Mouse (Mus musculus): ENCODE data around the gene Fam57a. TPM values are rescaled to one million over a fixed set of nuclear protein-coding genes. Genes with fewer than 3 reads are reported as not detected.
A peak's percentile ranks its signal among the peaks of the same experiment; 100 is the strongest.

Fam57a gene
- total RNA-seq (2014; fragmentation: Nextera tagmentation) = 1.2 and 5.6 TPM in 2 replicates
- 0.17 and 2.7 TPM in 2 replicates for total RNA-seq (2017)

DNA sequence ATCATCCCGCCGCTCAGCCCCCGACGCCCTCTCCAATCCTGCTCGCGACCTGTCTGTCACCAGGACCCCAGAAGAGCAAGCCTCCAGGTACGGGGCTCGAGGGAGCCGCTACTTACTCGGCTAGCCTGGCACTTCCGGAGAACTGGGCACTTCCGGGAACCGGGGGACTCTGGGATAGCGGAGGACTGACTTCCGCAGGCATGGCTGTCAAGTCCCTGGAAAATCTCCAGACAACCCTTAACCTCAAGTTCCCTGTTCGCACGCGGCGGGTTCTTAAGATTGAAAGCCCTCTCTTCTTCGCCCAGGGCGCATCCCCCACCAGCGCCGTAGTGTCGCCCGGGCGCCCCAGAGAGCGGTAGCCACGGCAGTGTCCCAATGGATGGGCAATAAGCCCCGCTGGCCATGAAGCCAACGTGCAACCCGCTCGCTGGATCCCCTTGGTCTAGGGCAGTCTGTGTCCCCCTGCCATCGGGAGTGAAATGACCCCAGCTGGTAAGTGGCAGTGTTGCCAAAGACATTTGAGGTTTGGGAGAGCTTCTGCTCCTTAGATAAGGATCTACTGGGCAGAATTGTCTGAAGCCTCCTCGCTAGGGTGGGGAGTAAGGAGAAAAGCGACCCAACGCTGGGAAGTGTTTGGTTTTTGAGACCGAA, at the start of gene Fam57a, which contains the start of gene Vps53:
Gene Fam57a, plus strand, starts transcription at position 177 of the 651 bp plus-strand sequence.
Gene Vps53, minus strand, starts transcription at position 153 of the 651 bp plus-strand sequence.
- ATAC-seq (replicated peaks; ENCODE audit: poor library complexity, severe bottlenecking) = peak; percentile 87

DNA sequence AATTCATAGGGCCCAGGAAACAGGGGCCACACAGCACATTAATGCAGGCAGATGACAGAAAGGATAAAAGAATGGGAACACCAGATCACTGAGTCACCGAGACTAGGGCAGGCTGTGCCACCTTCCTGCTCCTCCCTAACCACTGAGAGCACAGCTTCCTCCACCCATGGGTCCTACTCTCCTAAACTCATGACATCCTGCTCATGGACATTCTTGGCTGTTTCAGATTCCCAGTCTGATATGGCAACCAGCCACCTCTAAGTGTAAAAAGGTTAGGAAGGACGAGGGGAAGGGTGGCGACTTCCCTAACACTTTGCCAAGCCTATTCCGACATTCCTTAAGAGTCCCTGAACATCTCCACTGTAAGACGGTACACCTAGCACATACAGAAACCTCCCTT, 48.6 kb upstream of the Fam57a start:
- ATAC-seq (replicated peaks; ENCODE audit: poor library complexity, severe bottlenecking) = no peak

DNA sequence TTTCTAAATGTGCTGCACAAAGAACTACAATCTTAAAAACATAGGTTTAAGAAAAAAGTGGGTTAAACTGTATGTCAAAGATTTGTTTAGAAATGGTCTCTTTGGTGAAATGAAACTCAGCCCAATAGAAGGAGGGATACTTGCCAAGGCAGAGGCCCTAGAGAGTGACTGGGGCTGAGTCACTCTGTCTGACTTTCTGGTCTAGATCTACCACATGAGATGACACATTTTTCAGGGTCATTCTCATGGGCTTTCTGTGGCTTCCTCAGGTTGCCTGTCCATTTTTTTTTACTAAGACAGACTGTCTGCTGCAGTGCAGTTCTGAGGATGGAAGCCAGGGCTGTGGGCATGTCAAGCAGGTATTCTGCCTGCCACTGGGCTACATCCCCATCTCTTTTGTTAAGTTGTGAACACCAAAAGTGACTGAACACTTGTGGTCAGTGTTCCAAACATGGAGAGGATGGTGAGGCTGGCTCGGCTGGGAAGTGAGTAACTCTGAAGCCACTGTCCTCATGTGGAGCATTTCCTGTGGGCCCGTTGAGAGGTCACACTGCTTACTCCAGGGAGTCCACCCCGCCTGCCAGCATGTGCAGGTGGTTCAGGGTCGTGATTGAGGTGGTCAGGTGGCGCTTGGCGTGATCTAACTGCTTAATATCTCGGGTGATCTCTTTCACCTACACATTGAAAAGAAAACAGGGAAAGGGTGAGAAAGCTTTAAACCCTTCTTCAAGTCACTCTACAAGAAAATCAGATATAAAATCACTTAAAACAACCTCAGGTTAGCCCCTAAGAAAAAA, 43.6 kb upstream of the Fam57a start:
- ATAC-seq (replicated peaks; ENCODE audit: poor library complexity, severe bottlenecking) = no peak

DNA sequence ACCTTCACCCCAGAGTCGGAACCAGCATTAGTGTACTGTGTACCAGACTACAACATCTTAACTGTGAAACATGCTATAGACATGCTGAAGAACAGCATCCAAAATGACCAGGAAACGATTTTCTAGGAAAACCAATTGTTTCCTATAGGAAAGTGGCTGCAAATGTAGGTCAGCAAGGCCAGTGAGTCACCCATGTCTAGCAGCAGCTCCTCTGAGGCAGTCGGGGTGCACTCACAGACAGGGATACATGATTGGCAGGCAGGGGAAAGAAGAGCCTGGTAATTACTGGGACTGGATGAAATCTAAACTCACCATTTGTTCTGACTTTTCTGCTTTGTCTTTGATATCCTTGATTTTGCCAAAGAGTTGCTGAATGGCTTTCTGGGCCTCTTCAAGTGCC, 41.5 kb upstream of the Fam57a start:
- ATAC-seq (replicated peaks; ENCODE audit: poor library complexity, severe bottlenecking) = no peak

DNA sequence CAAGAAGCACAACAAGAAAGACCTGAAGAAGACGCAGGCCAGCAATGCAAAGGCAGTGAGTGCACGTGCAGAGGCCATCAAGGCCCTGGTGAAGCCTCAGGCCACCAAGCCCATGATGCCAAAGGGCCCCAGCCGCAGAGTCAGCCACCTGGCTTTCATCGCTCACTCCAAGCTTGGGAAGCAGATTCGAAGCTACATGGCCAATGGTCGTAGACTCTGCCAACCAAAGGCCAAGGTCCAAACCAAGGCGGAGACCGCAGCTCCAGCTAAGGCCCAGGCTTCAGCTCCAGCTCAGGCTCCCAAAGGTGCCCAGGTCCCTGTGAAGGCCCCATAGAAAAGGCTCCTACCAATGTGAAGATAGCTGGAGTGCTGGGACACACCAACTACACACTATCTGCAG, 35.1 kb upstream of the Fam57a start:
- ATAC-seq (replicated peaks; ENCODE audit: poor library complexity, severe bottlenecking) = no peak

DNA sequence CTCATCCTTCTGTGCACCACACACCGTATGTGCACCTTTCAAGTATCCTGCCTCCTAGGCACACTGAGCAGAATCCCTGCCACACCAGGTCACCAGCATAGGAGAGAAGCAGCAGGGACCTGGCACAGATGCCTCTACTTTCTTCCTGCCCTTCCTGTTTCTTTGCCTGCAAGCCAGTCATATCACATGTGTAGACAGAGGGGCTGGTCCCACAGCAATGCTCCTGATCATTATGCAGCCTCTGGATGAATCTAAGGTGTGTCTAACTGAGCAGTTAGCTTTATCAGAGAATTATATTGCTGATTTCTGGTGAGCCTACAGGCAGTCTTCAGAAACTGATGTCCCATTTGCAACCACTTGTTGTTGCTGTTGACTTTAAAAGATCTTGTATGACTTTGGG, 34.3 kb upstream of the Fam57a start:
- no peak for ATAC-seq (replicated peaks; ENCODE audit: poor library complexity, severe bottlenecking)

DNA sequence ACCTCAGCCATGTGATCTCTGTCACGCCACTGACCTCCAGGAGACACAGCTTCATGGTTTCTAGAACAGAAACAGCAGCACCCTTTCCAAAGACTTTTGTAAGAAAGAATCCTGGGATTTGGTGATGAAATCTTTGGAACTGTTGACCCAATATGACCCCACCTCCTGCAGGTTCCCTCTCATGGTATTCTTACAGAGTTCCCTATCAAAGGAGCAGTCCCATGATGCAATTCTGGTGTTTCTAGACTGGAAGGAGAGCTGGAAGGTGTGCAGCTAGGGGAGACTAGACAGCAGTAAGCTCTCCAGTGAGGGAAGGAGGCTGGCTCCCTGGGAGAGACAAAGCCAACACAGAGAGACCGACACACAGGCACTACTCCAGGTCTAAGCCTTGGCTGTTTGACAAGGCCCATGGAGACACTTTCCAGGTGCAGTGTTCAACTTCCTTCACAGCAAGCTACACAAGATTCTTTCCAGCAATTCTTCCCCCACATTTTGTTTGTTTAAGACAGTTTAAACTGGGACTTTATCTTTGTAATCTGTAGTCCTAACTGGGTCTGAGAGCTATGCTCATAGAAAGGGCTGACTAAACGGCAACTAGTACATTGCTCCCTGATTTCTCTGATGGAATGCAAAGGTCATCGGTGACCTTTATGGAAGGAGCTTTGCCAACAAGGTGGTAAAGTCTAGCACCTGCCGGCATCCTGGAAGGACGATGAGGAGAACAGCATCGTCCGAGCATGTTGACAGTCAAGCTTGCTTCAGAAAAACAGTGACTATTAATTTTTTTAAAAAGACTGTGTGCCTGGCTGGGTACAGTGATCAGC, 33.1 kb upstream of the Fam57a start:
- ATAC-seq (replicated peaks; ENCODE audit: poor library complexity, severe bottlenecking) = no peak

DNA sequence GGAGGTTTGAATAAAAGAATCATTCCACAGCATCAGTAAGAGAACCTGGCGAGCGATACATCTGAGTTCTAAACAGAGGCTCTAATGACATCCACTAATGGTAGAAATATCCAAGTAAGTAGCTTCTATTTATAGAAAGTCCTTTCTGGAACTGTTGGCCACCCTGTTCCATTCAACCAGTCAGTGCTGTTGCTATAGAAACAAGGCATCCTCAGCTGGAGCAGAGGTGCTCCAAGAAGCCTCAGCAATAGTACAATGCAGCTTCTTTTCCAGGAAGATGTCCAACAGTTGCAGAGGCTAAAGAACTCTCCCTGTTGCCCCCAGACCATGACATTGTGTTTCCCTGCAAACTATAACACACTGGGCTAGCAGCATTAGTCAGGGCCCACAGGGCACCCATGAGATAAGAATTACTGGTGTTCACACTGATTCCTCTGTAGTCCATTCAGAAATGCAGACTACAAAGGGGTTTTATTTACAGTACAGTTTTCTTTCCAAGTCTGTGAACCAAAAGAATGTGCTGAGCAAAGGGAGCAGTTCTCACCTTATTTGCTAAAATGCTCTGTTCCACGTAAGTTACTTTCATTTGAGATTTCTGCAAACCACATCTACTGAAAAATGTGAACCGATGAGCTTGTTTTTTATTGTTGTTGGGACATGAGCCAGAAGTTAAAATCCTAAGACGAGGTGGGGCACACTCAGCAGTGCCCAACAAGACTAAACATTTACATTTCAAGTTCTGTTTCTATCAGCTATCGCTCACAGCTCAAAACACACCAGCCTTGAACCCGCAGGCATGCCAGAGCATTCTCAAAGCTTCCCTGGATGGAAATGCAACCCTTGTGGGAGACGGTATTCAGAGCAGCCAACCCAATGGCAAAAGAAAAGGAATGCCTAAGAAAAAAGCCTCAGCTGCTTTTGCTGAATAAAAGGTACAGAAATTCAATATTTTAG, 31.1 kb upstream of the Fam57a start:
- ATAC-seq (replicated peaks; ENCODE audit: poor library complexity, severe bottlenecking) = no peak

DNA sequence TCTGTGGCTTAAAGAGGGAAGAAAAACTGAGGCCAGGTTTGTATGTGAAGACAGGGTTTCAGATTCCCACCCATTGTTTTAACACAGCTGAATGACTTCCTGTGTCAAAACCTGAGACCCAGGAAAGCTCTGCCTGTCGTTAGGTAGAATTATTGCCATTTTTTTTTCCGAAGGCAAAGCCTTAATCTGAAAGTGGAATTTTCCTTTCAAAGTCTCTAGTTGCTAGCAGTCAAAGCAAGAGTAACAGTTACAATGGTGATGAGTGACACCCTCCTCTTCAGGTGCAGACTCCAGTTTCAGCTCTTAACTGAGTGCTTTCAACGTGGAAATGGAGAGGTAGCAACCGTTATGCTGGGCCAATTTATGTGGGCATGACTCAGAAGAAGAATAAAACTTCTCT, 28.5 kb upstream of the Fam57a start:
- no peak for ATAC-seq (replicated peaks; ENCODE audit: poor library complexity, severe bottlenecking)

DNA sequence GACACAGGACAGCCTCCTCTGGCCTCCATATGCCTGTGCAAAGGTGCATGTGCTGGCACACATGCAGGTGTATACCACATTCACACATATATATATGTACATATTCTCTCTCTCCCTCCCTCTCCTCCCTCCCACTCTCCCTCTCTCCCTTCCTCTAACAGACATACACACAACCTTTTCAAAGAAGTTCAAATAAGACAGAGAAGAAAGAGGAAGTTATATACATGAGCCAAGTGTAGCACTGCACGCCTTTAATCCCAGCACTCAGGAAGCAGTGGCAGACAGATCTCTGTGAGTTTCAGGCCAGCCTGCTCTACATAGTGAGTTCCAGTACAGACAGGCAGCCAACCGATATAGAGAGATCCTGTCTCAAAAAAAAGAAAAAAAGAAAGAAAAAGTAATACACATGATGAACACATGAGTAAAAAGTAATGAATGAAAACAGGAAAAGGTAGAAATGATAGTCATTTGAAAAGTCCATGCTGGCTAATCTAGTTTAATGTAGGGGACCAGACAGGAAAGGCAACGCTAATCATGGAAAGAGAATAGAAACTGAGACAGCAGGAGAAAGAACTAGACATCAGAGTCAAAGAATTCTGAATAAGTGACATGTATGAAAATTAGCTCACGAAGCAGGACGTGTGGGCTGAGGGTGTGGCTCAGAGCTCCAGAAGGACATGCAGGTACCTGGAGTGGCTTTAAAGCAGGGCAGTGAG, 26.1 kb upstream of the Fam57a start:
- peak; percentile 56; the same call in 1 of the 2 replicates for ATAC-seq (replicated peaks; ENCODE audit: poor library complexity, severe bottlenecking)

DNA sequence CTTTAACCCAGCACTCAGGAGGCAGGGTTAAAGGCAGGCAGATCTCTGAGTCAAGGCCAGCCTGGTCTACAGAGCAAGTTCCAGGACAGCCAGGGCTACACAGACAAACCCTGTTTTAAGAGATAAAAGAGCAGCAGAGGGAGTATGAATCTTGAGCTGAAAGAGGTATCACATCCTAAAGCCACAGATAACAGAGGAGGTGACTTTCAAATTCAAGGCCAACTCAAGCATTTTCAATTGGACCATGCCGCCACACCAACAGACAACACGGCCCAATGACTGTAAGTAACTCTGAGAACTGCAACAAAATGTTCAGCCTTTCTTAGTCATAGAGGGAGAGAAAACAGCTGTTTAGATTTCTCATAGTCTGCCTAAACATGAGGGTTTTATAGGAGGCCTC, 25.3 kb upstream of the Fam57a start:
- ATAC-seq (replicated peaks; ENCODE audit: poor library complexity, severe bottlenecking) = no peak

DNA sequence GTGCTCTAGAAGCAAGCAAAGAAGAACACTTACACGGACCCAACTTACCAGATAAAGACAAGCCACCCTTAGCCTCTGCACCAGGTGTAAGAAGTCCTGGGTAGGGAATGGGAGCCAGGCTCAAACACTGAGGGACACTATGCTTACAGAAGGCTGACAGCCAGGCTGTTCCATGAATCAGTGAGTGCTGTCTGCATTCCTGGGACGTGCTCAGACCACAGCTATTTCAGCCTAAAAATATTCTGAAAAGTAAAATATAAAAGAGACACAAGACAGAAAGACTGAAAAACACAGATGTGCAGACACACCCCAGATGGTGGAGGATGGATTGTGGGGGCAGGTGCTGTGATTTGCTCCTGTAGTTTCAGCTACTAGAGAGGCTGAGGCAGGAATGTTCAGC, 24.6 kb upstream of the Fam57a start:
- ATAC-seq (replicated peaks; ENCODE audit: poor library complexity, severe bottlenecking) = no peak

DNA sequence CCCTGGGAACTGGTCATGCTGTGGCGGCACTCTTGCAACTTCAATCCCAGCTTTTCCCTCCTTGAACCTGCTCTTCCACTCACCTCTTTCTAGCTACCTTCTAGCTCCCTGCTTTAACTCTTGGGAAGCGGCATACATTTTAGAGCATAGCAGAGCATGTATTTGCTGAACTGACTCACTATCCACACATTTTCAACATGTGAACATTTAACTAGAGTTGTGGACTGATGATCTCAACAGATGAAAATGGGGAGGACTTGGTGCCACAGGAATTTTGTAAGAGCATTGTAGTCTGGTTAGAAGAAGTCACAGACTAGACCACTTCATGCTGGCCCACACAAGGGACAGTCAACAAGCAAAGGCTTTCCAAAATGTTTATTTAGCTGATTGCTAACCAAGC, 21.1 kb upstream of the Fam57a start:
- no peak for ATAC-seq (replicated peaks; ENCODE audit: poor library complexity, severe bottlenecking)

DNA sequence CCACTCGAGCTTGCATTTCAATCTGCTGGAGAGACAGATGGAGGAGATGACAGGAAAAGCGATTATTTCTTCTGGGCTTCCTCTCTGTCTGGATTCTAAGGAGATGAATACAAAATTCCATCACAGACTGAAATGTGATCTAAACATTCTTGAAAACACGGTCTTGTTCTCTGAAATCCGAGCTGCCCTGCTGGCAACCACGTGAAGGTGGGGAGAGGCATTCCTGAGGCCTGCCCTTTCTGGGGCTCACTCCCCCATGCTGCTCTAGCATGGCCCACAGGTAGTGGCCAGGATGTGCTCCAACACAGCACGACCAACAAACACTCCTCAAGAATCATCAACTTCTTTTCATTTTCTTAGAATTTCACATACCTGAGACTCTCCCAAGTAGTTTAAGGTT, 19.2 kb upstream of the Fam57a start:
- ATAC-seq (replicated peaks; ENCODE audit: poor library complexity, severe bottlenecking) = no peak

DNA sequence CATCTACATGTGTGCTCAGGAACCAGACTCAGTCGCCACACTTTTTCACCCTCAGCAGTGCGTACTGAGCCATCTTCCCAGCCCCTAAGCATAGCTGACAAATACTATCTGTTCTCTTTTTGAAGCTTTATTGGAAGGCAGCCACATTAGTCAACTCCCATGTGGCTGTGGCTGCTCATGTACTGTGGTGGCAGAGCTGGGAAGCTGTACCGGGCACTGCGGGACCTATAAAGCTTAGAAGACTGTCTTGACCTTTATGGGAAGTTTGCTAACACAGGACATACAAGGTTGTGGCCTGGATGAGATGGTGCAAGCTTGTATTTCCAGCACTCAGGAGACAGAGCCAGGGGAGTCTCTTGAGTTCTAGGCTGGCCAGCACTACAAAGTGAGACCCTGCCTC, 12.8 kb upstream of the Fam57a start:
- peak; percentile 75 for ATAC-seq (replicated peaks; ENCODE audit: poor library complexity, severe bottlenecking)

DNA sequence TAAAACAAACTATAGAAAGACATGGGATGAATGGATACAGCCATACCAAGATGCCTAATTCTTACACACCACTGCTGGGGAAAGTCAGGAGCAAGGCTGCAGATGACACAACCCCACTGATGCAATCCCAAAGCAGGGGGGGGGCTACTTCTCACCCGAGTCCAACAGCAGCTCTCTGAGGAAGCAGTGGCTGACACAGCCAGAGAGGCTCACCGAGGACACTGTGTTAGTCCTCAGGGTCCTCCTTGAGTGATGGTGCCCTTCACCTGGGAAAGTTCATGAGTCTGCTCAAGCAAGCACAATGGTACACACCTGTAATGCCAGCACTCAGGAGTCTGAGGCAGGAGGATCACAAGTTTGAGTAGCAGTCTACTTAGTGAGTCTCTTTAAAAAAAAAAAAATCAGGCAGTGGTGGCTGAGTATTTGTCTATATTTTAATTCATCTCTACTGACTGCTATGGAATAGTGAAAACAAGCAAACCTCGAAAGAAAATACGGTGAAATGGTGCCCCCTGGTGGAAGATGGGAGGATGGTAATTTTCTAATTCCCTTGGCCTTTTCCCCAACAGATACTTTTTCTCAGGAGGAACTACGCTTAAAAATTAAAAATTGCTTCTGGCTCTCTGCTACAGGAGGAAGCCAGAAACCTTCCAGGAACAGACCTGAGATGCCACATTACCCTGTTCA, 12.2 kb upstream of the Fam57a start:
- peak; percentile 95 for ATAC-seq (replicated peaks; ENCODE audit: poor library complexity, severe bottlenecking)

DNA sequence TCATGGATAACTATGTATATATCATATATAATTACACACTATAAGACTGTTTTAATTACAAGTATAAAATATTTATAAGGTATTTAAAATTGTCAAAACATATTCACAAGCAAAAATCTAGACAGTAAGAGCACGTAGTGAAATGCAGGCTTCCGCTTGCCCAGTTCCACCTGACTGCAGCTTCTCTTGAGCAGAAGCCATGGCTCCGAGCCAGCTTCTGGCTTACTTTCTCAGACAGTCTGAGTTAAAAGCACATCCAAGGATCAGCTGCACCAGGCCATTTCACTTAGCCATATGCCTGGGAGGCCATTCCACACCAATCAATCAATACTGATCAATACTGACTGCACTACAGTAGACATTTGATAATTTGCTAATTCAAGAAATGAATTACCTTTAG, 10.5 kb upstream of the Fam57a start:
- ATAC-seq (replicated peaks; ENCODE audit: poor library complexity, severe bottlenecking) = no peak

DNA sequence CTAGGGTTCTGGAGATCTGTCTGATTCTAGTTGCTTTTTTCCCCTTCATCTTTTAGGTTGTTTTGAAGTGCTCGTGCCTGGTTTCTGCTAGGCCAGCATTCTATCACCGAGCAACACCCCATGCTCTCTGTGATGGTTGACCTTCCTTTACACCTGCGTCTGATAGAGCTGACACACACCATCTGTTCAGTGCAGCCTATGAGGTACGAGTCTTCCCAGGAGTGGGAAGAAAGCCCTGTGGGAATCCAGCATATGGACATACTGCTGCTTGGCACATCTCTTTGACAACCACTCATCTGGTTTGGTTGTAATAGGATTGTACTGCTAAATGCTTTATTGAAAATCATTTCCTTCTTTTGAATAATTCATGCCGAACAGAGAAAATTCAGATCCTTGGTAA, 9.3 kb upstream of the Fam57a start:
- ATAC-seq (replicated peaks; ENCODE audit: poor library complexity, severe bottlenecking) = no peak
